Mouse (Mus musculus) naive thymus-derived CD4-positive, alpha-beta T cell, adult 2 months (primary cell): ENCODE data around the gene Rbfox3.
A peak's percentile ranks its signal among the peaks of the same experiment; 100 is the strongest.

Source experiments
- DNase-seq: peaks from one replicate; pipeline ENCODE4 v3.0.0-alpha.2; 2011; ENCODE audit warnings: low read depth

Rbfox3 gene

GRCm38 (mm10) chr11:118669820-118670219, 241.6 kb downstream of the Rbfox3 start:
- DNase-seq, result no peak

DNA sequence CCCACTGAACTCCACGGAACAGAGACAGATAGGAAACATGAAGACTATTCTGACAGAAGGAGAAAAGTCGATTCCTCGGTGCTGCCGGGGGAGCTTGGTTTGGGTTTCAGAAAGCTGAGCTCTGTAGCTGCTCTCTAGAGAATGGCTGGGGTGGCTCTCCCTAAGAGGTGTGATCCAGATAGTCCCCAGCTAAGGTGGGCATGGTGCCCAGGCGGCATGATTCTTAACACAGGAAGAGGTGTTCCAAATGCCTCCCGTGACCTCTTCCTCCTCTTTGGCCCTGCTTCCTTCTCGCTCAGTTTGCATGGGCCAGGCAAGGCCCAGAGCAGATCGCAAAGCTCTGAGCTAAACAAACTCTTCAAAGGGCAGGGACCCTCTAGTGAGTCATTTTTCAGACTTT, 243.0 kb downstream of the Rbfox3 start:
- DNase-seq, result no peak

DNA sequence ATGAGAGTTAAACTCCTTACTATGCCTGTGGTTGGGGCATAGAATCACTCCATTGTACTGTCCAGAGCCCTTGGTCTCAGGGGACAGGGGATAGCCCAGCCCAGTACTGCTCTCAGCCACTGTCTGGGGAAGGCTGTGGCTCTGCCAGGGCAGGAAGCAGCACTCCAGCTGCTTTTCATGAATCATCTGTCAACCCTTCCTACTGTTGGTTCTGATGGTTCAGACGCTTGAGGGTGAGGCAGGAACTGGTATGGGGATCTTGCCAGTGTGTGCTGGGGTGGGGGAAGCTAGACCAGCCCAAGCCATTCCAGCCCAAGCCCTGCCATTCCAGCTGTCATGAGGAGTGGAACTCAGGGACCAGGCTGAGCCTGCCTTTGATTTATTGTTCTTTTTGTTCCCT, 243.5 kb downstream of the Rbfox3 start:
- no peak for DNase-seq

DNA sequence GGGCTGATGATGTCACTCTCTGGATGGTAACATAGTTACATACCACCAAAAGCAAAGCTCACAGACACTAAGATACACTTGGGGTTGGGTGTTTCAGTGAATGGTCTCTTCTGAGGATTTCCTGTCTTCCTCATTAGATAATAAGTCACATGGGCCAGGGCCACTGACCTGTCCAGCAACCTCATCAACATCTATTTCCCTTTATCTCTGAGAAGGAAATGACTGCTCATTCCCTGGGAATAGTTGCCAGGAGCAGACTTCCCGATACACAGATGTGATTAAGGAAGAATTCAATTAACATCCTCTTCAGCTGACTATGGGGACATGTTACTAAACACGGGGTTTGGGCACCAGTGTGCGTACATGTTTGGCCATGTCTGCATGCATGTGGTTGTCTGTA, 245.2 kb downstream of the Rbfox3 start:
- no peak for DNase-seq

- no peak for DNase-seq
Observed at GRCm38 (mm10) chr11:118663305-118663704, 248.1 kb downstream of the Rbfox3 start.

- peak; percentile 22 for DNase-seq
Observed at GRCm38 (mm10) chr11:118659305-118659704, 252.1 kb downstream of the Rbfox3 start.

GRCm38 (mm10) chr11:118655833-118656232, 255.6 kb downstream of the Rbfox3 start:
- no peak for DNase-seq

- DNase-seq, result no peak
Observed at GRCm38 (mm10) chr11:118653521-118654318, 257.7 kb downstream of the Rbfox3 start.

GRCm38 (mm10) chr11:118652401-118653240, 258.8 kb downstream of the Rbfox3 start:
- no peak for DNase-seq

GRCm38 (mm10) chr11:118648369-118648768, 263.0 kb downstream of the Rbfox3 start:
- DNase-seq, result peak; percentile 5

DNA sequence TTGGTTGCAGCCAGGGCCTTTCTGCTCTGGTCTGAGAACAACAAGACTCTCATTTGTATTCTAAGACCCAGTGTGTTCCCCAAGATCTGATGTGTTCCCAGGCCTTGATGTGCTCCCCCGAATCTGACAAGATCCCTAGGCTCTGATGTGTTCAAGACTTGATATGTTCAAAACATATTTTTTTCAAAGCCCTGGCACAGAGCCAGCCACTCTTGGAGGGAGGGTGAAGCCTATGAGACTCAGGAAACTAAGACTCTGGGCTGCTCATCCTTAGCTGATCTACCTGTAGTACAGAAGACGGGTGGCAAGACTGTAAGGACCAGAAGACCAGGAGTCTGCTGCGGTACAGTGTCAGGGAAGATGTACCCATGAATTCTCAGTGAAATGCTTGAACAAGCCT, 264.5 kb downstream of the Rbfox3 start:
- no peak for DNase-seq

GRCm38 (mm10) chr11:118645158-118645557, 266.2 kb downstream of the Rbfox3 start:
- DNase-seq, result no peak

DNA sequence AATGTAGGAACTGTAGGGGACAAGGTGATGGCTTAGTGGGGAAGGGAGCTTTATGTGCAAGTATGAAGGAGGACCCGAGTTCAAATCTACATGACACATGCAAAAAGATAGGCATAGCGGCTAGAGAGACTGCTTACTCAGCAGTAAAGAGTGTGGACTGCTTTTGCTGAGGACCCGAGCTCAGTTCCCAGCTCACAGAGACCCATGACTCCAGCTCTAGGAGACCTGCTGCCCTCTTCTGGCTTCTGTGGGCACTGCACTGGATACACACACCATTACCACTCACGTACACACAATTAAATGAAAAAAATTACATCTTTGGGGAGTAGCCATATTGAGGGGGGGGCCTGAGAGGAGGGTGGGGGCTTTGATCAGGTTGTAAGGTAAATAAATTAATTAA, 270.7 kb downstream of the Rbfox3 start:
- DNase-seq, result no peak

DNA sequence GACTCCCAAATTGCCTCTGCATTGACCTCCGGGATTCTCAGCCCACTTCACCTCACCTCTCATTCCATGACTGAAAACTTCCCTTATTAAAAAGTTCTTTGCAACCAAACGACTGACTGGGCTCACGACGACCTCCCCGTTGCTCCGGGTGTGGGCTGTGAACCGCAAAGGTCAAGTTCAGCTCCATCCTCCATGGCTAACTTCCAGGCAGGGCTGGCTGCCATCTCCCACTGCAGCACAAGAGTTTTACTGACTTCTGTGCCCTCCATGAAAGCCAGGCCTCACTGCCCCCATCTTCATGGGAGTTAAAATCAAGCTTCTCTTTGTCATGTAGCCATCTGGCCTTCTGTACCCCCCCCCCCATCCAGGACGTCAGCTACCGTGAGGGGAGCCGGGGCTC, 273.7 kb downstream of the Rbfox3 start:
- DNase-seq, result no peak

GRCm38 (mm10) chr11:118634647-118635046, 276.8 kb downstream of the Rbfox3 start:
- peak; percentile 11 for DNase-seq

- no peak for DNase-seq
Observed at GRCm38 (mm10) chr11:118629718-118630117, 281.7 kb downstream of the Rbfox3 start.

- no peak for DNase-seq
Observed at GRCm38 (mm10) chr11:118627541-118627940, 283.9 kb downstream of the Rbfox3 start.

GRCm38 (mm10) chr11:118620869-118621268, 290.5 kb downstream of the Rbfox3 start:
- no peak for DNase-seq

DNA sequence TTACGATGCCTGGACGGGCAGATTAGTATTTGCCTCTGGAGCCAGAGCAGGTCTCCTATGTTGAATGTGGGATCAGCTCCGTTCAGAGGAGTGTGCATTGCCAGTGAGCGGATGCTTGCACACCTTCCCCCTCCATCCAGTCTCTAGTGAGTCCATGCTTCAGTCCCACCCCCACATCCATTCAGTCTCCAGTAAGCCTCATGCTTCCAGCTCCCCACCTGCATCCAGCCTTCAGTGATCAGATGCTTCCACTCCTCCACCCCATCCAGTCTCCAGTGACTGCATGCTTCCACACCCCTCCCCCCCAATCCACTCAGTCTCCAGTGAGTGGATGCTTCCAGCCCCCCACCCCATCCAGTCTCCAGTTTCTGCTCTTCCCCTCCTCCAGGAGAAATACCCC, 297.3 kb downstream of the Rbfox3 start:
- DNase-seq, result no peak

- DNase-seq, result no peak
Observed at GRCm38 (mm10) chr11:118610128-118610527, 301.3 kb downstream of the Rbfox3 start.

DNA sequence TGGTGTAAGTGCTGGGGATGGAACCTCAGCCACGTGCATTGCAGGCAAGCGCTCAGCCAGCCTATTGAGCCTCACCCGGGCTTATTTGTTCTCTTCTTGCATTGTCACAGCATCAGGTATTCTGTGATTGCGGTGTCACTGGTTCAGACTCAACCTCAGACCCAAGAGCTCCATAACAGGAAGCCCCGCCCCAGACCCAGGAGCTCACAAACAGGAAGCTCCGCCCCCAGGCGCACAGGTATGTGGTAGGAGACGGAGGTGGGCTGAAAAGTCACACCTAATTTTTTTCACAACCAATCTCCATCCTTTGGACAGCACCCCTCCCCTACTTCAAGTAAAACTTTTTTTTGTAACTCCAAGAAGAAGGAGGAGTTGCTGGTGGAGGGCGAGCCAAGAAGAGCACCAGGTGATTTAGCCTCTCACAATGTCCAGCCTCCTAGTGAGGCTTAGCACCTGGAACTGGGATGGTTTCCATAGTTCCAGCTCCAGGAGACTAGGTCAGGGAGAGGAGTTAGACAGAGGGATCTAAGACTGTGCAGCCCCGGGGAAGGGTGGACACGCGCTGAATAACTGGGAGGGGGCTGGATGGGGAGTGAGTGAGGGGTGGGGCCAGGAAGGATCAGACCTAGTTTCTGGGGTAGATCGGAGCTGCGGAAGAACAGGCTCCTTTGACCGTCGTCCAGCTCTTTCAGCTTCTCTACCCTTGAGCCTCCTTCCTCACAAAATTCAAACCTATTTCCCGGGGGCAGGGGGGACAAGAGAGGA, 302.0 kb downstream of the Rbfox3 start:
- peak; percentile 7 for DNase-seq

GRCm38 (mm10) chr11:118607927-118608326, 303.5 kb downstream of the Rbfox3 start:
- no peak for DNase-seq
